Mouse (Mus musculus) c-Kit-negative CD71-positive TER-119-positive erythroid progenitor cells, embryonic 14.5 days (primary cell): ENCODE data around the gene Nck1.

ENCODE experiments used
- DNase-seq: peaks from one replicate; pipeline ENCODE4 v3.0.0-alpha.2; 2013; ENCODE audit warnings: low read depth, low spot score

Nck1 gene

GRCm38 (mm10) chr9:100545715-100546593 lies at the start of gene Nck1:
Nck1 (minus strand) TSS chr9:100546134.
- peak; percentile 97 for DNase-seq

GRCm38 (mm10) chr9:100590462-100590861 lies 44.5 kb upstream of the Nck1 start:
- no peak for DNase-seq

- DNase-seq = no peak
Measured at GRCm38 (mm10) chr9:100584031-100584430, 38.1 kb upstream of the Nck1 start.

GRCm38 (mm10) chr9:100582883-100583575 lies 37.1 kb upstream of the Nck1 start:
- no peak for DNase-seq

GRCm38 (mm10) chr9:100581543-100582492 lies 35.9 kb upstream of the Nck1 start:
- DNase-seq = no peak

- DNase-seq = no peak
Measured at GRCm38 (mm10) chr9:100580196-100580740, 34.3 kb upstream of the Nck1 start.

- no peak for DNase-seq
Measured at GRCm38 (mm10) chr9:100573942-100574341, 28.0 kb upstream of the Nck1 start.

- DNase-seq = no peak
Measured at GRCm38 (mm10) chr9:100573300-100573699, 27.4 kb upstream of the Nck1 start.

GRCm38 (mm10) chr9:100571511-100571910 lies 25.6 kb upstream of the Nck1 start:
- no peak for DNase-seq

- DNase-seq = no peak
Measured at GRCm38 (mm10) chr9:100570626-100571233, 24.8 kb upstream of the Nck1 start, which contains the start of gene Slc35g2. Slc35g2 (minus strand) TSS chr9:100571090.

GRCm38 (mm10) chr9:100569798-100570625 lies 24.1 kb upstream of the Nck1 start:
- DNase-seq = no peak

- no peak for DNase-seq
Measured at GRCm38 (mm10) chr9:100560251-100560890, 14.4 kb upstream of the Nck1 start.

- DNase-seq = no peak
Measured at GRCm38 (mm10) chr9:100558991-100559390, 13.1 kb upstream of the Nck1 start.

- DNase-seq = no peak
Measured at GRCm38 (mm10) chr9:100558023-100558573, 12.2 kb upstream of the Nck1 start.

GRCm38 (mm10) chr9:100555686-100556085 lies 9.8 kb upstream of the Nck1 start:
- no peak for DNase-seq

- peak; percentile 41 for DNase-seq
Measured at GRCm38 (mm10) chr9:100548313-100548712, 2.4 kb upstream of the Nck1 start.

- DNase-seq = no peak
Measured at GRCm38 (mm10) chr9:100546594-100546910, 618 bp upstream of the Nck1 start.

GRCm38 (mm10) chr9:100544948-100545714 lies 803 bp downstream of the Nck1 start:
- peak; percentile 22 for DNase-seq
